Mouse (Mus musculus) thymus, adult 2 months (tissue): ENCODE measurements around the gene Ecpas.

Experiments used
- CTCF ChIP-seq: fragments of 200-500 bp; IDR thresholded peaks from 2 replicates; pipeline ENCODE4 v1.5.1; 2012; ENCODE audit warnings: mild to moderate bottlenecking, control low read depth, low read length, moderate library complexity, borderline replicate concordance; ENCODE audit not compliant: control insufficient read depth, poor library complexity, insufficient read depth; ENCODE audit errors: extremely low read depth
- POLR2A ChIP-seq: fragments of 200-500 bp; IDR thresholded peaks from 2 replicates; pipeline ENCODE4 v1.6.1; 2012; ENCODE audit warnings: mild to moderate bottlenecking, low read length, control low read depth, moderate library complexity; ENCODE audit not compliant: control insufficient read depth, poor library complexity, insufficient read depth; ENCODE audit errors: extremely low read depth

DNA sequence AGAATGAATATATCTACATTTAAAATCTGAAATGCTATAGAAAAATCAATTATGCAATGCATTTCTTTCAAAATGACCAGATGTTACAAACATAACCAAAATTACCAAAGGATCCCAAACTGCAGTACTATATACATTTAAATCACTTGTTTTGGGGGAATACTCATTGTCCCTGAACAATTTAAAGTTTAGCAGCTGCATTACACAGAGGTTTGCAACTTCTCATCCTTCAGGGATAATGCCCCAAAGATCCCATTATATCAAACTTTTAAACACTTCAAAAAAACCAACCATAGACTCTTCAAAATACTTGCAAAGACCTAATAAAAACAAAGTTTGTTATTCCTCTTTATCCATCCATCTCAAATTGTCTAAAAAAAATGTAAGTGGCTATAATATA, 124.9 kb downstream of the Ecpas start, which contains the start of gene Olfr267:
- no peak for TF ChIP-seq CTCF
- TF ChIP-seq POLR2A: no peak
